Mouse (Mus musculus) retina, embryonic 14.5 days (tissue): ENCODE data around the gene Rpusd2.

Source experiments
- DNase-seq: peaks from one replicate; pipeline ENCODE4 v3.0.0-alpha.2; 2015; ENCODE audit warnings: low spot score

Rpusd2 gene

GRCm38 (mm10) chr2:119032191-119032590 is 2.4 kb upstream of the Rpusd2 start:
- no peak for DNase-seq

GRCm38 (mm10) chr2:119035397-119035745 is 781 bp downstream of the Rpusd2 start:
- DNase-seq: no peak

DNA sequence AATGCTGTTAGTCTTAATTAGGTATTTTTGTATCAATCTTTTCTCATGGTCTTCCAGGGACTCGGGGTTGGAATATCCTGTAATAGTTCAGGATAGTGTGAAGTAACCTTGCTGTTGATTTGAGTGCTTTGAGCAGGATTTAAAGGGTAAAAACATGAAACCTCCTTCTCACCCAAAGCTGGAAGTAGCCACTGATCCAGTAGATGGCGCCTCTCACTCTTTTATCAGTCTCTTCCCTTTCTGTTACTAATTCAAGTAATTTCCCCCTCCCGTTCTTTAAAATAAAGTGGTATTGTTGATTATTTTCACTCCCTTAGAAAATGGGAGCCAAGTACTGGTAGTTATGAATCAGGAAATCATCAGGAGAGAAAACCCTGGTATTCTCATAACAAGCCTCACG is 6.3 kb downstream of the Rpusd2 start:
- DNase-seq: peak; percentile 72

DNA sequence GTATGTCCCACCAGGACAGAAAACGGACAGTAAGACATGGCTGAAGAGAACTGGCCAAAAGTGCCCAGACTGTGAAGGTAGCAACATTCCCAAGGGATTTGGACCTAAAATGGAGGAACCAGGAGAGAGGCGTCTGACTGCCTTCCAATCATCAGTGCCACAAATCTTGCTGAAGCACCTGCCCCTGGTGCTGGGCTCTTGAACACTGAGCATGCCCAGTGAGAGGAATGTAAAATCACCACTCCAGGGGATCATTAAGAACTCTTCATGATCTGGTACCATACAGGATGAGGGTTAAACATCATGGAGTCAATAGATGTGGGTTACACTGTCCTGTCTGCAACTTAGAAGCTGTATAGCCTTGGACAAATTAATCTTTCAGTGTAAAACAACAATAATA is 10.6 kb downstream of the Rpusd2 start:
- no peak for DNase-seq

DNA sequence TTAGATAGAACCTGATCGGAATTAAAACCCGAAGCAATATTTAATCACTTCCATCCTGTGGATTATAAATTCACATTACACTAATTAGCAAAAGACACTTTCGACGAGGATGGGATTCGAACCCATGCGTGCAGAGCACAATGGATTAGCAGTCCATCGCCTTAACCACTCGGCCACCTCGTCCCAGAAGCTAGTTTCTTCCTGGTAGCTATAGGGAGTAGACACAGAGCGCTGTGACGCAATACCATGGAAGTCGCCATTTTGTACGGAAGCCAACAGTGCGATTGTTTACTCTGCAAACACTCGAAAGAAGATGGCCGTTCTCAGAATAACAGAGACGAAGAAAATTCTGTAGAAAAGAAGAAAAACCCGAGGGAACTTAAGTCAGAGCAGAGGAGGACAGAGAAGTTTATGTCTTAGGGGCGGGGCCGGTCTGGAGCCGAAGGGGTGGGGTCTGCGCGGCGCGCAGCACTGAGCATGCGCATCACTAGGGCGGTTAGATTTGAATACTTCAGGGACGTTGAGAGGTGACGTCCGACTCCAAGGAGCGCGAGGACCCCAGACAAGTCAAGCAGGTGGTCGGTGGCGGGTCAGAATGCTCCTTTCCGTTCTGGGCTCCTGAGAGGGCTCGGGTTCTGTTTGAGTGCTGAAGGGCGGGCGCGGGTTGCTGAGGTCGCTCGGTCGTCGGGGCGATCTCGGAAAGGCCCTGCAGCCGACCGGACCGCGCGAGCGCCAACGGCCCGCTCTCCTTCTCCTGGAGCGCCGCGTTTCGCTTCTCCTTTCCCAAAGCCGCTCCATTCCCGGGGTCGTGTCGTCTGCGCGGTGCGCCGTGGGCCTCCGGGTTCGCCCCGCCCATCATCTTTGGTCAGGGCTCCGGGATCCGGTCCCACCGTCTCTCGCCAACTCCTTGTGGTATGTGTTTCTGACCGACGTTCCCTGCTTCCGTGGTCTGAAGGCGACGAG is 12.3 kb downstream of the Rpusd2 start, which contains the start of gene Knl1:
Knl1 (plus strand) TSS at position 471 of the 963 bp plus-strand sequence.
- peak; percentile 99 for DNase-seq

DNA sequence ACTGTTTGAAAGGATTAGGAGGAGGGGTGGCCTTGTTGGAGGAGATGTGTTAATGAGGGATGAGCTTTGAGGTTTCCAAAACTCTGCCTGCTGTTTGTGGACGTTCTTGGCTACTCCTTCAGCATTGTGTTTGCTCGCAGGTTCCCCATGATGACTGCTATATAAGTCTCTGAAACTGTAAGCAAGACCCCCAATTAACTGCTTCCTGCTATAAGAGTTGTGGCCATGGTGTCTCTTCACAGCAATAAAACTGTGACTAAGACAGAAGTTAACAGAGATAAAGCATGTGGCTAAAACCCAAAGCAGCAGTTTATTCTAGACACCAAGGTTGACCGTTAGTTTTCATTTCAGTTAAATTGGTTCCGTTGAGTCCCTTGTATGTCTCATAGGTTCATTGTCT is 13.3 kb downstream of the Rpusd2 start:
- peak; percentile 20 for DNase-seq

DNA sequence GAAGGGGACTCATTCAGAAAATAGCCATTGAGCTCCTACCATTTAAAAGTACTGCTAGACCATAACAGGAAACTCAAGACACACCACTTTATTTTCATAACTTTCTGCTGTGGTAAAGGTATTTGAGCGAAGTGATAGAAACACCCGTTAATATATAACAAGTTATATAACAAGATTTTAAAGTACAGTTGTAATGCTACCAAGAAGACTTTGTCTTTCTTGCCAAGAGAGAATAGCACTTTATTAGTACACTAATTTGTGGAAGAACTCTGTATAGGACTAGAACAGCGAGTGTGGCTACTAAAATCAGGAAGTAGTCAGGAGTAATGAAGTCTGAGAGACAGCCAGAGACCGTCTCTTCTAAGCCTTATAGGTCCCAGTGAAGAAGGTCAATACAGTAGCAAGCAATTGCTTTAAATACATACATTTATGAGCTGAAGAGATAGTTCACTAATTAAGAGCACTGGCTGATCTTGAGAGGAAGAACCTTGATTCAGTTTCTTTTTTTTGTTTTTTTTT is 15.6 kb downstream of the Rpusd2 start:
- DNase-seq: no peak

GRCm38 (mm10) chr2:119060139-119060538 is 25.5 kb downstream of the Rpusd2 start:
- DNase-seq: no peak

DNA sequence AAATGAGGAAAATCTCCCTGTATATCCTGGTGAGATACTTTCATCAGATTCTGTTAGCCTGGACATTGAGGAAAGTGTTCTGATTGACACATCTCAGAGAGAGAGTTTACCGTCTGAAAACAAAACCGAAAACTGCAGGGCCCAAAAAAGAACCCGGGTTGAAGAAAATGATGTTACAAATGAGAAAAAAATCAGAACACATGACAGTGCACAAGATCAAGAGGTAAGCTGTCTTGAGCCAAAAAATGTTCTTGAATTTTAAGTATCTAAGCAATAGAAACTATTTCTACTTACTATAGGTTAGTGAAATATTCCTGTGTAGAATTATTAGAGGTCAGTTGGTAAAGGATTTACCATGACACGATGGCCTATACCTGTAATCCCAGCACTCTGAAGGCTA is 37.8 kb downstream of the Rpusd2 start:
- no peak for DNase-seq

- DNase-seq: no peak
Observed at GRCm38 (mm10) chr2:119086156-119086555, 51.6 kb downstream of the Rpusd2 start.
